Mouse (Mus musculus) heart, postnatal 36 days (tissue): ENCODE data around the gene Tmem206. TPM values are rescaled to one million over a fixed set of nuclear protein-coding genes. Genes with fewer than 3 reads are reported as not detected.

Experiments used
- DNase-seq, 2 experiments: peaks; one replicate each; pipeline ENCODE4 v3.0.0; 2021 to 2022
- intact Hi-C: fragments of 180-260 bp; cut with DNase I; formaldehyde crosslinking; loops from one replicate; pipeline ENCODE4 v1.15.1; 2025
- total RNA-seq, 2 experiments: library from RNA; stranded (reverse); gene quantifications; 2 replicates each; pipeline ENCODE4 v1.2.3; 2021

Gene Tmem206
- total RNA-seq, 2 experiments from 2014 or later = 3.2 to 4.2 TPM

DNA sequence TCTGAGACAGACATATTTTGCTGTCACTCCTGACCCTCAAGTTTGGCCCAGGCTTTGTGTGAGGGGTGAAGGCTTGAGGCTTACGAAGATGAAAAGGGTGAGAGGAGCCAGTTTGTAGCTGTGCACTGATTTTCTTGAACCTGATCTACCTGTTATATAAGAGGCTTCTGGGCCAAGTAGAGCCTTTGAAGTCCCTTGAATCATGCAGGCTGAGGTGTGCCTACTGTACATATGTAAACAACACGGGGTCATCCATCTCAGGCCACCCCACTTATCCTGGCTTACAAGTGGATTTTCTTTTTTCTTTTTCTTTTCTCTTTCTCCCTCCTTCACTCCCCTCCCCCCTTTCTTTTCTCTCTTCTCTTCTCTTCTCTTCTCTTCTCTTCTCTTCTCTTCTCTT lies 22.9 kb downstream of the Tmem206 start:
- intact Hi-C loops = loop anchor here (5.0 kb wide), 1 partner anchor 36 kb away; no protein-coding TSS in a partner anchor
- no peak for DNase-seq

DNA sequence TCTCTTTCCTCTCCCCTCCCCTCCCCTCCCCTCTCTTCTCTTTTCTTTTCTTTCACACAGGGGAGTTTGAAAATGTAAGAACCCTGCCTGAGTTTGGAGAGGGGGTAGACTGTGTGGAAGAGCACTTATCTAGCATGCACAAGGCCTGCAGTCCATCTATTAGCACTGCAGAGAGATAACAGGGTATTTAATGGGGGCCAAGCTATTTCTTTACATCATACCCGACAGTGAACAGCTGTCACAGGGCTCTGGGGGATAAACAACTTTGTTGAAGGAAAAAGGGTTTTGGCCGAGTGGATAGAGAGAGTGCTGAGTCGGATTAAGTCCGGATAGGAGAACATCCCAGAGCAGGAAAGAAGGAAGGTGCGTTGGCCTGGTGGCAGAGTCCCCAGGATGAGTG lies 23.3 kb downstream of the Tmem206 start:
- intact Hi-C loops = loop anchor here (5.0 kb wide), 1 partner anchor 37 kb away; no protein-coding TSS in a partner anchor
- no peak for DNase-seq

- intact Hi-C loops = loop anchor here (5.0 kb wide), 2 partner anchors 37 to 43 kb away; no protein-coding TSS in a partner anchor
- DNase-seq = no peak
Observed at GRCm38 (mm10) chr1:191349486-191350037, 23.9 kb downstream of the Tmem206 start.

- intact Hi-C loops = loop anchor here (5.0 kb wide), 1 partner anchor 42 kb away; no protein-coding TSS in a partner anchor
Observed at GRCm38 (mm10) chr1:191350355-191350754, 24.6 kb downstream of the Tmem206 start.

GRCm38 (mm10) chr1:191352786-191353488 lies 27.2 kb downstream of the Tmem206 start:
- DNase-seq = peak; percentile 45 to 64
- intact Hi-C loops = loop anchor here (2.0 to 5.0 kb wide), 2 partner anchors 39 to 212 kb away; no protein-coding TSS in a partner anchor

More at GRCm38 (mm10) chr1:191350355-191350754, 24.6 kb downstream of the Tmem206 start:
- DNase-seq = no peak

DNA sequence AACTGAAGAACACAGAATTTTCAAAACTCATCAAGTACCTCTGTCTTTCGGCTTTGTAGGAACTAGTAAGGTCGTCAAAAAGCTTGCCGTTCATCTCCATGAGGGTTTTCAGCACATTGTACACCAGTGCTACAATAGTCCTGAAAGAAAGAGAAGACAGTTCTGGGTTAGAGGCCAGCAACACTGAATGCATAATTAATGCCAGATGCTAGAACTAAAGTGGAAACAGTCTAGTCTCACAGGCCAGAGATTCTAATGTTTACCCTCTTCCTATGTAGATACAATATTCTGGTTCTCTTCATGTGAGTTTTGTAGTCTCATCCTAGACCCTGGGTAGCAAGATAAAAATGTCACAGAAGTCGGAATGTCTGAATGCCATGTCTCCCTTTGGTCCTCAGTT lies 28.1 kb downstream of the Tmem206 start:
- DNase-seq = no peak
- intact Hi-C loops = loop anchor here (2.0 to 5.0 kb wide), 2 partner anchors 38 to 211 kb away; no protein-coding TSS in a partner anchor

- DNase-seq = no peak
- intact Hi-C loops = loop anchor here (2.0 kb wide), 1 partner anchor 44 kb away; no protein-coding TSS in a partner anchor
Observed at GRCm38 (mm10) chr1:191356936-191357335, 31.2 kb downstream of the Tmem206 start.

DNA sequence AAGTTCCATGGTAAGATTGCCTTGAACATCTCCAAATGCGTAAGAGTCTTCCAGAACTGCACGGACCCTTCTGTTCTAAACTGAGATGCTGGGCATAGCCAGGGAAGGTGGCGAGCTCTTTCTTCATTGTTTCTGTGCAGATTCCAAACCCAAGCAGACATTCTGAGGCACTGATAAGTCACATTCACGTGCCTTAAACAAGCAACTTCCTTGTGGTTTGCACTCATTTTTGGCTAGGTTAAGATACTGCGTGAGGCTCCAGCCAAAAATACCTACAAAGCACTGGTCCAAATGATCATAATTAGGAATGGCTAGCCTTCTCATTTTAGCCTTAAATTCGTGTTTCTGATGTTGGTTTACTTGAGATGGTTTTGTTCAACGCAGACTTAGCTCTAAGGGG lies 33.8 kb downstream of the Tmem206 start:
- intact Hi-C loops = no loop called here
- no peak for DNase-seq

GRCm38 (mm10) chr1:191362412-191362811 lies 36.7 kb downstream of the Tmem206 start:
- intact Hi-C loops = no loop called here
- DNase-seq = no peak

- no peak for DNase-seq
- intact Hi-C loops = loop anchor here (2.0 kb wide), 1 partner anchor 198 kb away; no protein-coding TSS in a partner anchor
Observed at GRCm38 (mm10) chr1:191364477-191364876, 38.8 kb downstream of the Tmem206 start.

DNA sequence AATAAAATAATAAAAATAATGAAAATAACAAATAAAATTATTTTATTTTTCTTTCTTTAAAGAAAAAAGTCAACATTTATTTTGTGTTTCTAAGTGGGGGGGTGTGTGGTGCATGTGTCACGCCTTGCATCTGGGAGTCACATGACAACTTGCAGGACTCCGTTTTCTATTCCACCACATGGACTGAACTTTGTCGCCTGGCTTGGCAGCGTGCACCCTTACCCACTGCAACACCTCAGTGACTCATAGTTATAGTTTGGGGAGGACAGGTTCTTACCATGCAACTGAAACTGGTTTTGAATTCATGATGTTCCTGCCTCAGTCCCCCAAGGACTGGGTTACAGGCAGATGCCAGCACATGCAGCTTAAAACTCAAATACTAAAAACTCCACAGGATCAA lies 42.5 kb downstream of the Tmem206 start:
- intact Hi-C loops = no loop called here
- no peak for DNase-seq

DNA sequence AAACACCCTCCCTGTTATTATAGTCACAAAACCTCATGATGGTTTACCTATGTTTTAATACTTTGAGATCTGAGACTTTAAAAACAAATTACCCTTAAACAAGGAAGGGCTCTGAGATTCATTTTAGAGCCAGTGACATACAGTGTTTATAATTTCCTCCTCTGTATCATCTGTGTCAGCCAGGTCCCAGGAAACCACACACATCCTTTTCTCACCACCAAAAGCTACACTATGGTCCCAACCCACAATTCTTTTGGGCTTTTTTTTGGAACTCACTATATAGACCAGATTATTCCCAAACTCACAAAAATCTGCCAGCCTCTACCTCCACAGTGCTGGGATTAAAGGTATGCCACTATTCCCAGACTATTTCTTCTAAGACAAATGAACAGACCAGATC lies 43.4 kb downstream of the Tmem206 start:
- intact Hi-C loops = no loop called here
- no peak for DNase-seq

DNA sequence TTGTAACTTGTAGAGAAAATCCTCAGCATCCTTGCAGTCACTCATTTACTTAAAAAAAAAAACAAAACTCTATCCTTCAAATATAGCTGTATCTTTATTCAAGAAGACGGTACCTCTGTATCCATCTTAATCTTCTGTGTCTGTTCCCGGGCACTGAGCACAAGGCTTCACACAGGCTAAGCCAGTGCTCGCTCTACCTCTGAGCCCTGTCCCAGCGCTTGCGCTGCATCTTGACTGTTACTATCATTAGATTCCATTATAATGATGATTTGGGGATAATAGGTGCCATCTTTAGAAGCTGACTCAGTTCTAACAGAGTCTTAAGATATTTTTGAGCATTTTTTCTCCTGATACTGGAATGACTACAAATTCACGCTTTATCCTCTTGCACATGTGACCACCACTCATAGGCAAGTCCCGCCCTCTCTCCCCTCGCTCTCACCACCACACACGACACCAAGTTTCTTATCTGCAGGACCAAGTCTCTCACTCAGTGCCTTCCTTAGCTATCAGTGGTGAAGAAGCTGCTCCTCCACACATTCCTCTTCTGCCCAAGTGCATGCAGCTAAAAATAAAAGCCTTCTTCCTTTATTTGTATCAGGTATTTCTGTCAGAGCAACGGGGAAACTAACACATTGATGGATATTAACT lies 49.4 kb downstream of the Tmem206 start:
- no peak for DNase-seq
- intact Hi-C loops = no loop called here

- intact Hi-C loops = no loop called here
- DNase-seq = no peak
Observed at GRCm38 (mm10) chr1:191375644-191375998, 49.9 kb downstream of the Tmem206 start.

GRCm38 (mm10) chr1:191378080-191378479 lies 52.4 kb downstream of the Tmem206 start:
- intact Hi-C loops = no loop called here
- DNase-seq = no peak

- intact Hi-C loops = no loop called here
- DNase-seq = no peak
Observed at GRCm38 (mm10) chr1:191380843-191381242, 55.1 kb downstream of the Tmem206 start.

GRCm38 (mm10) chr1:191381955-191382736 lies 56.4 kb downstream of the Tmem206 start:
- intact Hi-C loops = no loop called here
- DNase-seq = no peak

- intact Hi-C loops = no loop called here
- DNase-seq = no peak
Observed at GRCm38 (mm10) chr1:191384786-191385430, 59.2 kb downstream of the Tmem206 start.

DNA sequence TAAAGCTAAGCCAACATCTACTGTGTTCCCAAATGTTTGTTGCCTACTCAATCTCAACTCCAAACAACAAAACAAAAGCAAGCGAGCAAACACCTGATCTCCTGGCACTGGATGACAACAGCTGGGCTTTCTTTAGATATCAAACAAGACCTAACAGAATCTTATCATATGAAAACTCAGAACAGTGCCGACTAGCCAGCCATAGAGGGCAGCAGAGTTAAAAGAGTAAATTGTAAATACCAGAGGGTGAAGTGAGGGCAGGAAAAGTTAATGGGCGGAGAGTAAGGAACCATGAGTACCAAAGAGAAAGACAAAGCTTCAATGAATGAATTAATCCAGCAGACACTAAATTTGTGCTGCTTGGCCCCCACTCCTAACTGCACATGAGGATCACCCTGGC lies 65.6 kb downstream of the Tmem206 start:
- peak; percentile 58 to 59 for DNase-seq
- intact Hi-C loops = loop anchor here (1.0 to 5.0 kb wide), 6 partner anchors 39 to 426 kb away; no protein-coding TSS in a partner anchor

GRCm38 (mm10) chr1:191393536-191393935 lies 67.8 kb downstream of the Tmem206 start:
- DNase-seq = no peak
- intact Hi-C loops = loop anchor here (5.0 kb wide), 4 partner anchors 41 to 424 kb away; no protein-coding TSS in a partner anchor
